Mouse (Mus musculus) myocyte (in vitro differentiated cells): ENCODE results near the gene Sucla2.

Experiments used
- CEBPB ChIP-seq: IDR thresholded peaks from 2 replicates; pipeline ENCODE4 v1.6.1; 2011; ENCODE audit warnings: mild to moderate bottlenecking, moderate library complexity; ENCODE audit not compliant: poor library complexity, insufficient read depth, severe bottlenecking
- MYOG ChIP-seq, 3 experiments: IDR thresholded peaks; one replicate each; pipeline ENCODE4 v1.6.1; 2011; ENCODE audit warnings: control low read depth in 2 of 3, low read depth in 2 of 3, mild to moderate bottlenecking in 2 of 3; ENCODE audit not compliant: insufficient read length in 2 of 3, control insufficient read depth in 1 of 3, insufficient read depth in 1 of 3
- POLR2A ChIP-seq: IDR thresholded peaks from one replicate; pipeline ENCODE4 v1.6.1; 2011; ENCODE audit warnings: low read depth, mild to moderate bottlenecking, control low read depth, moderate library complexity; ENCODE audit not compliant: insufficient read length

GRCm38 (mm10) chr14:73551164-73551563 lies 26.0 kb downstream of the Sucla2 start:
- TF ChIP-seq POLR2A, result no peak
- peak in 2 of 3 experiments; percentile 20 to 68 for TF ChIP-seq MYOG (IDR thresholded peaks at IDR 0.05; ENCODE audit: control insufficient read depth in 1 of 3, insufficient read depth in 1 of 3, insufficient read length in 2 of 3, low read depth in 2 of 3)
- no peak for TF ChIP-seq CEBPB
